Mouse (Mus musculus): ENCODE measurements around the gene Olfr399. TPM values are rescaled to one million over a fixed set of nuclear protein-coding genes. Genes with fewer than 3 reads are reported as not detected.
A peak's percentile ranks its signal among the peaks of the same experiment; 100 is the strongest.

Olfr399 gene
- not detected for polyA plus RNA-seq (2017; shearing (Covaris generic))

- ATAC-seq = no peak
These were observed at the start of gene Olfr399, which contains the start of gene Olfr139 for GRCm38 (mm10) chr11:74056451-74056850. TSS of gene Olfr399 (minus strand) at chr11:74056615. TSS of gene Olfr139 (minus strand) at chr11:74056551.

DNA sequence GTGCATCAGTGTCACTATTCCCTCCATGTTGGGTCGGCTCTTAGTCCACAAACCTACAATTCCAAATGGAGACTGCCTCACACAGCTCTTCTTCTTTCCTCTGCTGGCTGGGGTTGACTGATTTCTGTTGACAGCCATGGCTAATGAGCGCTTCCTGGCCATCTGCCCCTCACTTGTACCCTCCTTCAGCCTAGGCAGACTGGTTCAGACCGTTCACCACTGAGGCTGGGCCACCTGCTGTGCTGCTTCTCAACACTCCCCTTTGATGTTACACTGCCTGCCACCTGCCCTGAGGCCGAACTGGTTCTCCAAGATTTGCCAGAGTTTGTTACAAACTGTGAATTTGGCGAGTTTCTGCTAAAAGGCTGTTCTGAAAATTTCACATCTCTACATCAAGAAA is 48.7 kb upstream of the Olfr399 start:
- no peak for ATAC-seq

- ATAC-seq = no peak
These were observed 45.1 kb upstream of the Olfr399 start for GRCm38 (mm10) chr11:74101507-74101906.

DNA sequence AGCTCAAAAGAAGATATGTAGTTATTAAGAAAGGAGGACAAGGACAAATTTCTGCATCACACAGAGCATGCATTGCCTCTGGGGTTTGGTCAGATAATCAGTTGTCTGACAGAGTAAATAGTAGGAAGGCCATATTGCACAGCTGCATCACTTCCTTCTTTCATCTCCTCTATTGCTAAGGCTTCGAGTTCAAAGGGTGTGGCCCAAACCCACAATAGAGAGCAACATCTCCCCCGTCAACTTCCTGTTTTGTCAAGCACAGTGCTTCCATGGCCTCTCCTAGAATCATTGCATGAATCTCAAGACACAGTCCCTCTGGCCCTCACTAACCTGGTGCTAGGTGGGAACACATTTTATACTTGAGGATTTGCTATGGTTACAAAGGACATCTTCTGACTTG is 44.3 kb upstream of the Olfr399 start:
- ATAC-seq = peak; percentile 32

DNA sequence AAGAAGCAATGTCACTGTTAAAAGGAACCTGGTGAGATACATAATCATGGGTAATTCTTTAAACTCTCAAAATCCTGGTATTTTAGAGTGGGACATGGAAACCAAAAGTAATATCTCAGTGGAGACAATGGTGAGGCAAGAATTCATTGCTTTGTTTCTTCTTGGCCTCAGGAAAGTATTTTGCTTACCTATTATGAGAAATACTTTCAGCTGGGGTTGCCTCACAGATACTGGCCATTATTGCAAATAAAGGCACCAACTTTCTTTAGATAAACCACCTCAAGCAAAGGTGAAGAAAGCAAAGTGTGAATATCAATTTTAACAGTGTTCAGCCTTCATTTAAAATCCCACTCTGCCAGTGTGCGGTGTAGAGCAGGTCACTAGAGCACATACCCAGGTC is 13.2 kb upstream of the Olfr399 start, which contains the start of gene Zfp616:
TSS of gene Zfp616 (plus strand) at position 301 of the 400 bp plus-strand sequence.
- no peak for ATAC-seq

DNA sequence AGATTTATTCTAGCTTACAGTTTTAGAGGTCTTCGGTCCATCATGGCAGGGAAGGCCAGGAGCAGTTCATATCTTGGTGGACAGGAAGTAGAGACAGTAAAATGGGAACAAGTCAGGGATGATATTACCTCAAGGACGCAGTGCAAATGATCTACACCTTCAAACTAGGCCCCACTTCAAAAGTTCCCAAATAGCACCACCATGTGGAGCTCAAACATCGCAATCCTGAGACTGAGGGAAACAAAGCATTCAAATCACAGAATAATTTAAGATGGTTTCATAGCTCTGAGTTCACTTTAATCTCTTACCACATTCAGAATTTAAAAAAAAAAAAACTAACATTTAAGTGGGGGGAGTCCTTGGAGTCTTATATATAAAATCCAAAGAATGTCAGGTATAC is 5.1 kb downstream of the Olfr399 start:
- no peak for ATAC-seq

Other genes starting within 250 kb of the Olfr399 start
- gene Olfr392, start 239.6 kb downstream of the Olfr399 start, polyA plus RNA-seq (2017; shearing (Covaris generic)) = under 1 TPM in 1 of 2 experiments, not detected in 1; 0.20 TPM
- gene Olfr393, start 205.2 kb downstream of the Olfr399 start, polyA plus RNA-seq (2017; shearing (Covaris generic)) = not detected
- gene Olfr394, start 165.8 kb downstream of the Olfr399 start, polyA plus RNA-seq (2017; shearing (Covaris generic)) = not detected
- gene Olfr395, start 147.3 kb downstream of the Olfr399 start, polyA plus RNA-seq (2017; shearing (Covaris generic)) = not detected
- not detected for gene Olfr23, start 119.9 kb downstream of the Olfr399 start, polyA plus RNA-seq (2017; shearing (Covaris generic))
- gene Olfr397, start 95.8 kb downstream of the Olfr399 start, polyA plus RNA-seq (2017; shearing (Covaris generic)) = not detected
- gene Olfr398, start 66.2 kb downstream of the Olfr399 start, polyA plus RNA-seq (2017; shearing (Covaris generic)) = under 1 TPM in 1 of 2 experiments, not detected in 1; 0.07 TPM
- under 1 TPM; 0.42 to 0.48 TPM for gene Olfr139, start 64 bp downstream of the Olfr399 start, polyA plus RNA-seq (2017; shearing (Covaris generic))
- not detected for gene Zfp616, start 13.3 kb upstream of the Olfr399 start, polyA plus RNA-seq (2017; shearing (Covaris generic))
- not detected for gene Olfr401, start 57.1 kb upstream of the Olfr399 start, polyA plus RNA-seq (2017; shearing (Covaris generic))
- not detected for gene Olfr402, start 96.9 kb upstream of the Olfr399 start, polyA plus RNA-seq (2017; shearing (Covaris generic))
- not detected for gene Olfr403, start 129.6 kb upstream of the Olfr399 start, polyA plus RNA-seq (2017; shearing (Covaris generic))
- gene Olfr43, start 154.8 kb upstream of the Olfr399 start, polyA plus RNA-seq (2017; shearing (Covaris generic)) = not detected
- gene Olfr406, start 203.2 kb upstream of the Olfr399 start, polyA plus RNA-seq (2017; shearing (Covaris generic)) = under 1 TPM in 1 of 2 experiments, not detected in 1; 0.46 TPM
- gene Olfr59, start 227.1 kb upstream of the Olfr399 start, polyA plus RNA-seq (2017; shearing (Covaris generic)) = not detected